Mouse (Mus musculus) limb, embryonic 15.5 days (tissue): ENCODE data around the gene Pitpnc1. TPM values are rescaled to one million over a fixed set of nuclear protein-coding genes. Genes with fewer than 3 reads are reported as not detected.

Experiments
- ATAC-seq: fragments of 200-750 bp; cut with Nextera tagmentation; 2 replicates; pipeline ENCODE4 v1.8.0; 2017; ENCODE audit warnings: low read depth, moderate TSS enrichment; ENCODE audit not compliant: insufficient number of reproducible peaks, low FRiP score, low TSS enrichment
- H3K27ac ChIP-seq: fragments of 300-500 bp; sonication (generic); 2 replicates; pipeline ENCODE4 v1.5.1; 2015; ENCODE audit warnings: moderate library complexity, mild to moderate bottlenecking, inconsistent platforms
- H3K27me3 ChIP-seq: fragments of 300-500 bp; sonication (generic); 2 replicates; pipeline ENCODE4 v1.6.1; 2015; ENCODE audit warnings: inconsistent platforms
- H3K36me3 ChIP-seq: fragments of 300-500 bp; sonication (generic); 2 replicates; pipeline ENCODE4 v1.6.1; 2015; ENCODE audit warnings: inconsistent platforms
- H3K4me1 ChIP-seq: fragments of 300-500 bp; sonication (generic); 2 replicates; pipeline ENCODE4 v1.6.1; 2015; ENCODE audit warnings: inconsistent platforms
- H3K4me2 ChIP-seq: fragments of 300-500 bp; sonication (generic); 2 replicates; pipeline ENCODE4 v1.6.1; 2015; ENCODE audit warnings: mild to moderate bottlenecking, inconsistent platforms
- H3K4me3 ChIP-seq: fragments of 300-500 bp; sonication (generic); 2 replicates; pipeline ENCODE4 v1.5.1; 2015; ENCODE audit warnings: mild to moderate bottlenecking, inconsistent platforms
- H3K9ac ChIP-seq: fragments of 300-500 bp; sonication (generic); 2 replicates; pipeline ENCODE4 v1.6.1; 2015; ENCODE audit warnings: inconsistent platforms
- H3K9me3 ChIP-seq: fragments of 300-500 bp; sonication (generic); 2 replicates; pipeline ENCODE4 v1.6.1; 2016; ENCODE audit warnings: inconsistent platforms
- WGBS: fragments of 180-500 bp; shearing (Covaris S2); methylation state at CpG from one replicate; pipeline ENCODE4 v1.1.7; 2015; 5-methylcytosine and 5-hydroxymethylcytosine counted together
- polyA plus RNA-seq: library from polyadenylated mRNA; unstranded; fragments of >200 nt; fragmentation: Nextera tagmentation; extraction: Ambion mirVana; gene quantifications from 2 replicates; pipeline ENCODE4 v1.2.1, GENCODE M21; 2015

Gene Pitpnc1
- polyA plus RNA-seq, 1 experiment from 2014 or later = 25.2 TPM

- Histone ChIP-seq H3K4me3 (no peak overlapping the region), H3K27ac (no peak overlapping the region), H3K4me1 (peaks cover 12% of the 10 kb centered on the region; the same call in 1 of the 2 replicates), H3K27me3 (no peaks in the 10 kb centered on the region), H3K9me3 (no peaks in the 10 kb centered on the region), H3K9ac (no peak overlapping the region), H3K4me2 (no peak overlapping the region), H3K36me3 (peaks cover 17% of the 10 kb centered on the region)
- no peak for ATAC-seq
- WGBS = 87% methylated on average over 10 of the region's 10 CpGs
Observed at GRCm38 (mm10) chr11:107226013-107226412, 244.5 kb downstream of the Pitpnc1 start.

- H3K36me3 ChIP-seq = peaks cover 17% of the 10 kb centered on the region
- ATAC-seq = no peak
- WGBS = 81% methylated on average over 5 of the region's 5 CpGs
- H3K27me3 ChIP-seq = no peaks in the 10 kb centered on the region
- no peak overlapping the region for H3K27ac ChIP-seq
- no peak overlapping the region for H3K9ac ChIP-seq
- H3K4me1 ChIP-seq = peaks cover 12% of the 10 kb centered on the region; the same call in 1 of the 2 replicates
- H3K4me2 ChIP-seq = no peak overlapping the region
- H3K4me3 ChIP-seq = no peak overlapping the region
- no peaks in the 10 kb centered on the region for H3K9me3 ChIP-seq
Observed at GRCm38 (mm10) chr11:107225301-107225700, 245.2 kb downstream of the Pitpnc1 start.

- no peaks in the 10 kb centered on the region for H3K9me3 ChIP-seq
- H3K4me1 ChIP-seq = peaks cover 9% of the 10 kb centered on the region; the same call in 1 of the 2 replicates
- peak overlapping the region; percentile 47; the same call in 1 of the 2 replicates for H3K27ac ChIP-seq
- no peak overlapping the region for H3K4me2 ChIP-seq
- H3K4me3 ChIP-seq = no peak overlapping the region
- 54% methylated on average over 8 of the region's 8 CpGs for WGBS
- no peaks in the 10 kb centered on the region for H3K27me3 ChIP-seq
- H3K9ac ChIP-seq = no peak overlapping the region
- H3K36me3 ChIP-seq = peaks cover 17% of the 10 kb centered on the region
- peak; percentile 65 for ATAC-seq
Observed at GRCm38 (mm10) chr11:107223667-107224214, 246.8 kb downstream of the Pitpnc1 start.

- H3K27ac ChIP-seq = peak overlapping the region; percentile 30; the same call in 1 of the 2 replicates
- H3K9ac ChIP-seq = no peak overlapping the region
- H3K27me3 ChIP-seq = no peaks in the 10 kb centered on the region
Observed at GRCm38 (mm10) chr11:107223169-107223561, 247.3 kb downstream of the Pitpnc1 start.

GRCm38 (mm10) chr11:107222531-107223168, 247.8 kb downstream of the Pitpnc1 start:
- Histone ChIP-seq H3K9me3 (no peaks in the 10 kb centered on the region), H3K27me3 (no peaks in the 10 kb centered on the region), H3K36me3 (peaks cover 7% of the 10 kb centered on the region), H3K4me1 (peaks cover 9% of the 10 kb centered on the region; the same call in 1 of the 2 replicates), H3K9ac (no peak overlapping the region), H3K4me3 (no peak overlapping the region), H3K4me2 (no peak overlapping the region), H3K27ac (peak overlapping the region; percentile 30; the same call in 1 of the 2 replicates)
- no peak for ATAC-seq
- WGBS = 55% methylated on average over 12 of the region's 12 CpGs

More at GRCm38 (mm10) chr11:107223169-107223561, 247.3 kb downstream of the Pitpnc1 start:
- 75% methylated on average over 1 of the region's 1 CpGs for WGBS
- Histone ChIP-seq H3K4me2 (no peak overlapping the region), H3K9me3 (no peaks in the 10 kb centered on the region), H3K4me3 (no peak overlapping the region), H3K36me3 (peaks cover 12% of the 10 kb centered on the region), H3K4me1 (peaks cover 9% of the 10 kb centered on the region; the same call in 1 of the 2 replicates)
- ATAC-seq = no peak

DNA sequence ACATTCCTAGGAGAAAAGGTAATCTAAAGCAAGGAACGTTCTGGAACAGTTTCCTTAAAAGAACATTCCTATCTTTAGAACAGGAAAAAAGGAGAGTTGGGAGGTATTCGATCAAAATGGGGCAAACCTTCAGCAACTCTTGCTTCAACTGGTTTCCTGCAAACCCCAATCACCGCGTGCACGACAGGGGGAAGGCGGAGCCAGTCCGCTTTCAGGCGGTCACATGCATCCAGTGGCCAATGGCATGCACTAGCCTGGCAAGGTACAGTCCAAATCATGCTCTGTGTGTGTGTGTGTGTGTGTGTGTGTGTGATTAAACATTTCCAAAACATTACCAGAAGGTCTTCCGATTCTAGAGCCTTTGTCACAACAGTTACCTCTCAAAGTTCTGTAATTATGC, 255.4 kb downstream of the Pitpnc1 start:
- WGBS = 85% methylated on average over 9 of the region's 9 CpGs
- no peaks in the 10 kb centered on the region for H3K27me3 ChIP-seq
- H3K9me3 ChIP-seq = no peaks in the 10 kb centered on the region
- H3K9ac ChIP-seq = no peak overlapping the region
- 0 out of 2 replicates have a peak, but pooled peaks cover 14% of the 10 kb centered on the region for H3K36me3 ChIP-seq
- H3K4me1 ChIP-seq = no peaks in the 10 kb centered on the region
- H3K4me3 ChIP-seq = no peak overlapping the region
- no peak overlapping the region for H3K27ac ChIP-seq
- H3K4me2 ChIP-seq = no peak overlapping the region
- no peak for ATAC-seq

DNA sequence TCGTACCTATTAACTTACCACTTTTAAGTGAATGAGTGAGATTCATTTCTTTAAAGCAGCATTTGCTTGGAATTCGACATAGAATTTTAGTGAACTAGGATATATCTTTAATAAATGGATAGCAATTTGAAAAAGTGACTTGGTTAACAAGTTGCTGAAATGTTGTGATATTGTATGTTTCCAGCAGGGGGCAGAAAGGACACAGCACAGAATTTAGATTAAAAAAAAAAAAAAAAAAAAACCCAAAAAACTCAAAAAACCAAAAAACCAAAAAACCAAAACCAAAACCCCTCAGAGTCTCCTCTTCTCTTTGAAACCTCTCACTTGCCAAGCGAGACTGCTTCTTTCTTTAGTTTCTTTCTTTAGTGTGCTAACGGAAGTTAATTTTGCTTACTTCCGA, 256.8 kb downstream of the Pitpnc1 start:
- Histone ChIP-seq H3K4me1 (no peaks in the 10 kb centered on the region), H3K9ac (no peak overlapping the region), H3K27ac (no peak overlapping the region), H3K36me3 (0 out of 2 replicates have a peak, but pooled peaks cover 15% of the 10 kb centered on the region), H3K9me3 (no peaks in the 10 kb centered on the region), H3K27me3 (no peaks in the 10 kb centered on the region), H3K4me3 (no peak overlapping the region), H3K4me2 (no peak overlapping the region)
- ATAC-seq = no peak
- 68% methylated on average over 5 of the region's 5 CpGs for WGBS

DNA sequence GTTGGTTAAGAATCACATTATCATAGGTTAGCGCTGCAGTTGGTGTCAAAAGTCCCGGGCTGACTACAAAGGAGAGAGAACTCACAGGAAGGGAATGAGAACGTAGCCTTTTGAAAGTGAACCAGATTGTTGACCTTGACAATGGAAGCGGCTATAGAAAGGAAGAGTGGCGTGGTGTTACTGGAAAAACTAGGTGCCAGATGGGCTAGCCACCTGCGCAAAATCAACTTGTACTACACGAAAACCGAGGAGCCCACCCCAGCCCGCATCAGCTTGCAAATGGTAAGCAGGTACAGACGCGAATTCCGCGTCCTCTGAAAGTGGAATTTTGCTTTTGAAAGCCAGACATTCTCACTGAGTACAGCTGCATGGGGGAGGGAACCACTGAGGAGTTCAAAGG, 260.7 kb downstream of the Pitpnc1 start:
- no peak overlapping the region for H3K27ac ChIP-seq
- peaks cover 2% of the 10 kb centered on the region; the same call in 1 of the 2 replicates for H3K4me1 ChIP-seq
- no peak overlapping the region for H3K9ac ChIP-seq
- H3K4me3 ChIP-seq = no peak overlapping the region
- 66% methylated on average over 13 of the region's 13 CpGs for WGBS
- no peak for ATAC-seq
- no peak overlapping the region for H3K4me2 ChIP-seq
- no peaks in the 10 kb centered on the region for H3K27me3 ChIP-seq
- H3K36me3 ChIP-seq = 0 out of 2 replicates have a peak, but pooled peaks cover 10% of the 10 kb centered on the region
- no peaks in the 10 kb centered on the region for H3K9me3 ChIP-seq

GRCm38 (mm10) chr11:107201773-107202172, 268.7 kb downstream of the Pitpnc1 start:
- WGBS = 76% methylated on average over 11 of the region's 11 CpGs
- no peaks in the 10 kb centered on the region for H3K9me3 ChIP-seq
- no peaks in the 10 kb centered on the region for H3K27me3 ChIP-seq
- H3K4me1 ChIP-seq = peaks cover 2% of the 10 kb centered on the region; the same call in 1 of the 2 replicates
- no peaks in the 10 kb centered on the region for H3K36me3 ChIP-seq
- no peak overlapping the region for H3K4me2 ChIP-seq
- H3K9ac ChIP-seq = no peak overlapping the region
- ATAC-seq = no peak
- no peak overlapping the region for H3K27ac ChIP-seq
- no peak overlapping the region for H3K4me3 ChIP-seq

GRCm38 (mm10) chr11:107199281-107199680, 271.2 kb downstream of the Pitpnc1 start:
- Histone ChIP-seq H3K27ac (no peak overlapping the region), H3K9ac (no peak overlapping the region), H3K9me3 (no peaks in the 10 kb centered on the region), H3K4me1 (no peaks in the 10 kb centered on the region), H3K27me3 (no peaks in the 10 kb centered on the region), H3K4me2 (no peak overlapping the region), H3K4me3 (no peak overlapping the region), H3K36me3 (no peaks in the 10 kb centered on the region)
- ATAC-seq = no peak
- 75% methylated on average over 5 of the region's 5 CpGs for WGBS

GRCm38 (mm10) chr11:107195334-107195733, 275.2 kb downstream of the Pitpnc1 start:
- no peaks in the 10 kb centered on the region for H3K4me1 ChIP-seq
- no peak overlapping the region for H3K4me2 ChIP-seq
- no peak for ATAC-seq
- H3K4me3 ChIP-seq = no peak overlapping the region
- no peak overlapping the region for H3K27ac ChIP-seq
- WGBS = 76% methylated on average over 2 of the region's 2 CpGs
- no peaks in the 10 kb centered on the region for H3K36me3 ChIP-seq
- H3K9ac ChIP-seq = no peak overlapping the region
- H3K9me3 ChIP-seq = no peaks in the 10 kb centered on the region
- H3K27me3 ChIP-seq = no peaks in the 10 kb centered on the region

- WGBS = 66% methylated on average over 2 of the region's 2 CpGs
- no peaks in the 10 kb centered on the region for H3K27me3 ChIP-seq
- H3K4me2 ChIP-seq = no peak overlapping the region
- peaks cover 7% of the 10 kb centered on the region for H3K4me1 ChIP-seq
- no peak overlapping the region for H3K4me3 ChIP-seq
- H3K9me3 ChIP-seq = no peaks in the 10 kb centered on the region
- no peak overlapping the region for H3K27ac ChIP-seq
- no peak for ATAC-seq
- H3K9ac ChIP-seq = no peak overlapping the region
- peaks cover 8% of the 10 kb centered on the region for H3K36me3 ChIP-seq
Observed at GRCm38 (mm10) chr11:107190376-107190775, 280.1 kb downstream of the Pitpnc1 start.
